Mouse (Mus musculus): ENCODE measurements around the gene Gm20865. TPM values are rescaled to one million over a fixed set of nuclear protein-coding genes. Genes with fewer than 3 reads are reported as not detected.
"Not testable (repeated sequence)": the region's sequence is repeated elsewhere in the genome, so short reads cannot be mapped to it uniquely, and the experiment has no call there.

Gm20865 gene
- polyA plus RNA-seq (2012; rRNA removed) = not detected in 2 replicates

GRCm38 (mm10) chrY:21241275-21241674 lies at the start of gene Gm20865:
Gene Gm20865 (plus strand): TSS chrY:21241575.
- whole genome bisulfite sequencing = no CpG with 5 or more reads among the region's 3 CpGs
- DNase-seq; H3K4me1 ChIP-seq (ENCODE audit: control insufficient read depth, insufficient read depth, low read length); H3K36me3 ChIP-seq (ENCODE audit: control insufficient read depth, insufficient read depth, low read length); H3K27me3 ChIP-seq (replicated peaks; ENCODE audit: control insufficient read depth, insufficient read depth, low read length); H3K27ac ChIP-seq (ENCODE audit: insufficient read depth, low read depth, low read length); H3K4me3 ChIP-seq (ENCODE audit: insufficient read depth, low read depth, low read length): not testable (repeated sequence)

Other genes with a start within 250 kb of the Gm20865 start
- gene Gm29866, start 247.9 kb upstream of the Gm20865 start, polyA plus RNA-seq (2012; rRNA removed) = not detected in 2 replicates
- gene Gm20909, start 77.0 kb upstream of the Gm20865 start, polyA plus RNA-seq (2012; rRNA removed) = not detected in 2 replicates